Mouse (Mus musculus): ENCODE data around the gene Gpatch4. TPM values are rescaled to one million over a fixed set of nuclear protein-coding genes. Genes with fewer than 3 reads are reported as not detected.

Gpatch4 gene
- polyA plus RNA-seq (2014; fragmentation: Illumina TruSeq; extraction: RNeasy Lipid Tissue Mini Kit (QIAGEN cat#74804); ENCODE audit: low read depth, low replicate concordance) = 5.2 TPM

GRCm38 (mm10) chr3:88042661-88043421 lies at the start of gene Gpatch4:
TSS of gene Gpatch4 (plus strand) at chr3:88043108.

DNA sequence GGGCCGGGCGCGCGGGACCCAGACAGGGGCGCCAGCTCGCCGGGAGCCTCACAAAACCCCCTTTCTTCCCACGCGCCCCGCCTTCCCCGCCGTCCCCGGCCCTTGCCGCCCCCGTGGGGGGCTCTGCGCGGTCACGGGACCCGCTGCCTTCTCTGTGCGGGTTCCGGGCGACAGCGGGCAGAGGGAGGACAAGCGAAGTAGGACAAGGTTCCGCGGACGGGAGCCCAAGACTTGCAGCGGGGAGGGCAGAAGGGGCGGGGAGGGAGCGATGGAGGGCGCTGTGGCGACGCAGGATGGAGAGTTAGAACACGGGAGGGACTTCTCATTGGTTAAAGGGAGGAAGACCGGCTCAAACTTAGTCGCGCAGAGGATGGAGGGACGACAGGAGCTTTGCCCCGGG lies 42.7 kb upstream of the Gpatch4 start, which contains the start of gene Bcan:
Bcan (minus strand) TSS at position 50 of the 400 bp plus-strand sequence.

GRCm38 (mm10) chr3:88027434-88028186 lies 15.3 kb upstream of the Gpatch4 start, which contains the start of gene Hapln2:
TSS of gene Hapln2 (minus strand) at chr3:88027583.

DNA sequence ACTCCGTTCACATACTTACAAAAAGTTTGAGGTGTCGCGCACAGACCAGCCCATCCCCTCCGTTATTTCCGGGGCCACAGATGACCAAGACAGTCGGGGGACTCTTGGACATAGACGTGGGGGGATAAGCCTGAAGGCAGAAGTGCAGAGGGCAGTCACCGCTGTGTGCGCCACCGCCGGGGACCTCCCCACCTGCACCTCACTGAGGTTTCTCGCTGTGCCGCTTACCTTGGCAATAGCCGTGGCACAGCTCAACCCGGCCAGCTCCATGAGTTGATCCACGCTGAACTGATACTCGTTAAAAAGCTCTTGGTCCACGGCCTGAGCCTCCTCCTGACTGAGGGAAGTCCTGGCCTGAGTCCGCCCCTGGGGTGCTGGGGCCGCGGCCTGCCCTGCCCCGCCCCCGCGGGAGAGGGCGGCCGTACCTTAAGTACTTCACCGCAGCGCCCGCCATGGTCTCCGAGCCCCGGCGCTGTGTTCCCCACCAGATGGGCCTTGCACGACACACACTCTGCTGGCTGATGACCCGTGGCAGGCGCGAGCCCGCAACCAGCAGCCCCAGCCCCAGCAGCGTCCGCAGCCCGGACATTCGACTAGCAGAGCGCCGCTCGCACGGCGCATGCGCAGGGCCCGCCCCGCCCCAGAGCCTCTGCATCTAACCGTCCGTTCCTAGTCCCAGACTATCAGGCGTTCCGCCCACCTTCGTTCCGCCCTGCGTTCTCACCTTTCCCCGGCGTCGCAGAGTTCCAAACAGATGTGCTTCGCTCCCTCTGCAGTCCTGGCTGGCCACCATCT lies 15.2 kb downstream of the Gpatch4 start, which contains the start of gene Naxe:
Naxe (minus strand) TSS at position 594 of the 795 bp plus-strand sequence.

GRCm38 (mm10) chr3:88078204-88078603 lies 35.3 kb downstream of the Gpatch4 start, which contains the start of gene Ttc24:
TSS of gene Ttc24 (minus strand) at chr3:88078304.

GRCm38 (mm10) chr3:88081345-88082223 lies 38.7 kb downstream of the Gpatch4 start, which contains the start of gene Iqgap3:
TSS of gene Iqgap3 (plus strand) at chr3:88081971.

Other genes with a start within 250 kb of the Gpatch4 start
- gene Ntrk1, start 247.9 kb upstream of the Gpatch4 start, polyA plus RNA-seq (2014; fragmentation: Illumina TruSeq; extraction: RNeasy Lipid Tissue Mini Kit (QIAGEN cat#74804); ENCODE audit: low read depth, low replicate concordance) = not detected
- gene Insrr, start 246.2 kb upstream of the Gpatch4 start, polyA plus RNA-seq (2014; fragmentation: Illumina TruSeq; extraction: RNeasy Lipid Tissue Mini Kit (QIAGEN cat#74804); ENCODE audit: low read depth, low replicate concordance) = not detected
- 0.34 TPM for gene Pear1, start 218.8 kb upstream of the Gpatch4 start, polyA plus RNA-seq (2014; fragmentation: Illumina TruSeq; extraction: RNeasy Lipid Tissue Mini Kit (QIAGEN cat#74804); ENCODE audit: low read depth, low replicate concordance)
- gene Sh2d2a, start 196.4 kb upstream of the Gpatch4 start, polyA plus RNA-seq (2014; fragmentation: Illumina TruSeq; extraction: RNeasy Lipid Tissue Mini Kit (QIAGEN cat#74804); ENCODE audit: low read depth, low replicate concordance) = 0.11 TPM
- gene Prcc, start 157.5 kb upstream of the Gpatch4 start, polyA plus RNA-seq (2014; fragmentation: Illumina TruSeq; extraction: RNeasy Lipid Tissue Mini Kit (QIAGEN cat#74804); ENCODE audit: low read depth, low replicate concordance) = 4.8 TPM
- gene Hdgf, start 136.8 kb upstream of the Gpatch4 start, polyA plus RNA-seq (2014; fragmentation: Illumina TruSeq; extraction: RNeasy Lipid Tissue Mini Kit (QIAGEN cat#74804); ENCODE audit: low read depth, low replicate concordance) = 103 TPM
- 61.1 TPM for gene Mrpl24, start 123.6 kb upstream of the Gpatch4 start, polyA plus RNA-seq (2014; fragmentation: Illumina TruSeq; extraction: RNeasy Lipid Tissue Mini Kit (QIAGEN cat#74804); ENCODE audit: low read depth, low replicate concordance)
- 14.9 TPM for gene Isg20l2, start 112.8 kb upstream of the Gpatch4 start, polyA plus RNA-seq (2014; fragmentation: Illumina TruSeq; extraction: RNeasy Lipid Tissue Mini Kit (QIAGEN cat#74804); ENCODE audit: low read depth, low replicate concordance)
- gene Rrnad1, start 112.4 kb upstream of the Gpatch4 start, polyA plus RNA-seq (2014; fragmentation: Illumina TruSeq; extraction: RNeasy Lipid Tissue Mini Kit (QIAGEN cat#74804); ENCODE audit: low read depth, low replicate concordance) = 3.7 TPM
- not detected for gene Crabp2, start 94.4 kb upstream of the Gpatch4 start, polyA plus RNA-seq (2014; fragmentation: Illumina TruSeq; extraction: RNeasy Lipid Tissue Mini Kit (QIAGEN cat#74804); ENCODE audit: low read depth, low replicate concordance)
- 0.90 TPM for gene Nes, start 72.0 kb upstream of the Gpatch4 start, polyA plus RNA-seq (2014; fragmentation: Illumina TruSeq; extraction: RNeasy Lipid Tissue Mini Kit (QIAGEN cat#74804); ENCODE audit: low read depth, low replicate concordance)
- not detected for gene Bcan, start 42.9 kb upstream of the Gpatch4 start, polyA plus RNA-seq (2014; fragmentation: Illumina TruSeq; extraction: RNeasy Lipid Tissue Mini Kit (QIAGEN cat#74804); ENCODE audit: low read depth, low replicate concordance)
- gene Hapln2, start 15.5 kb upstream of the Gpatch4 start, polyA plus RNA-seq (2014; fragmentation: Illumina TruSeq; extraction: RNeasy Lipid Tissue Mini Kit (QIAGEN cat#74804); ENCODE audit: low read depth, low replicate concordance) = not detected
- gene Naxe, start 15.4 kb downstream of the Gpatch4 start, polyA plus RNA-seq (2014; fragmentation: Illumina TruSeq; extraction: RNeasy Lipid Tissue Mini Kit (QIAGEN cat#74804); ENCODE audit: low read depth, low replicate concordance) = 31.1 TPM
- gene Ttc24, start 35.2 kb downstream of the Gpatch4 start, polyA plus RNA-seq (2014; fragmentation: Illumina TruSeq; extraction: RNeasy Lipid Tissue Mini Kit (QIAGEN cat#74804); ENCODE audit: low read depth, low replicate concordance) = not detected
- gene Iqgap3, start 38.9 kb downstream of the Gpatch4 start, polyA plus RNA-seq (2014; fragmentation: Illumina TruSeq; extraction: RNeasy Lipid Tissue Mini Kit (QIAGEN cat#74804); ENCODE audit: low read depth, low replicate concordance) = not detected
- 3.8 TPM for gene Mef2d, start 99.3 kb downstream of the Gpatch4 start, polyA plus RNA-seq (2014; fragmentation: Illumina TruSeq; extraction: RNeasy Lipid Tissue Mini Kit (QIAGEN cat#74804); ENCODE audit: low read depth, low replicate concordance)
- 0.24 TPM for gene Rhbg, start 211.6 kb downstream of the Gpatch4 start, polyA plus RNA-seq (2014; fragmentation: Illumina TruSeq; extraction: RNeasy Lipid Tissue Mini Kit (QIAGEN cat#74804); ENCODE audit: low read depth, low replicate concordance)
- 0.93 TPM for gene Gm38392, start 244.1 kb downstream of the Gpatch4 start, polyA plus RNA-seq (2014; fragmentation: Illumina TruSeq; extraction: RNeasy Lipid Tissue Mini Kit (QIAGEN cat#74804); ENCODE audit: low read depth, low replicate concordance)